Mouse (Mus musculus) gastrocnemius, adult 8-10 months (tissue): ENCODE measurements around the gene Epha7. TPM values are rescaled to one million over a fixed set of nuclear protein-coding genes. Genes with fewer than 3 reads are reported as not detected.
A peak's percentile ranks its signal among the peaks of the same experiment; 100 is the strongest.

Experiments
- DNase-seq, 2 experiments: peaks; one replicate each; pipeline ENCODE4 v3.0.0; 2022; ENCODE audit warnings: low spot score in 2 of 2
- total RNA-seq, 4 experiments: library from RNA; stranded (reverse); gene quantifications; 2 replicates each; pipeline ENCODE4 v1.2.4; 2022

Gene Epha7
- 1 to 10 TPM; 2.1 to 2.7 (median 2.5) TPM for total RNA-seq

- peak; percentile 90 to 94 for DNase-seq
Observed at GRCm38 (mm10) chr4:28812691-28813289, at the start of gene Epha7. TSS of gene Epha7 (plus strand) at chr4:28813131.

DNA sequence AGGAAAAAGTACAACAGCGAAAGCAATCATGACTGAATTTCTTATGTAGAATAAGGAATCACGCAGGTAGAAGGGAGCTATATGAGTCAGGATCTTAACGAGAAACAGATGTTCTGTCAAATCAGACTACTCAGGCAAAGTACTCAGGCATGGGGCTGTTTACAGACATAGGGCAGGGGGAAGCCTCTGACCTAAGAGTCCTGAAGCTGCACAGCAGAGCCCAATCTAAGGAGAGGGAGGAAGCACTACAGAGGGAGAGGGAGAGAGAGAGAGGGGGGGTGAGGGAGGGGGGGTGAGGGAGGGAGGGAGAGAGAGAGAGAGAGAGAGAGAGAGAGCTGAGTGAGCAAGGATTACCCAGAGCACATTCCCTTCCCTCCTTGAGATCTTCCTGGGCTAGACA is 29.0 kb upstream of the Epha7 start:
- DNase-seq: no peak

GRCm38 (mm10) chr4:28808800-28809199 is 4.1 kb upstream of the Epha7 start:
- DNase-seq: no peak

- DNase-seq: no peak
Observed at GRCm38 (mm10) chr4:28809703-28810102, 3.2 kb upstream of the Epha7 start.

DNA sequence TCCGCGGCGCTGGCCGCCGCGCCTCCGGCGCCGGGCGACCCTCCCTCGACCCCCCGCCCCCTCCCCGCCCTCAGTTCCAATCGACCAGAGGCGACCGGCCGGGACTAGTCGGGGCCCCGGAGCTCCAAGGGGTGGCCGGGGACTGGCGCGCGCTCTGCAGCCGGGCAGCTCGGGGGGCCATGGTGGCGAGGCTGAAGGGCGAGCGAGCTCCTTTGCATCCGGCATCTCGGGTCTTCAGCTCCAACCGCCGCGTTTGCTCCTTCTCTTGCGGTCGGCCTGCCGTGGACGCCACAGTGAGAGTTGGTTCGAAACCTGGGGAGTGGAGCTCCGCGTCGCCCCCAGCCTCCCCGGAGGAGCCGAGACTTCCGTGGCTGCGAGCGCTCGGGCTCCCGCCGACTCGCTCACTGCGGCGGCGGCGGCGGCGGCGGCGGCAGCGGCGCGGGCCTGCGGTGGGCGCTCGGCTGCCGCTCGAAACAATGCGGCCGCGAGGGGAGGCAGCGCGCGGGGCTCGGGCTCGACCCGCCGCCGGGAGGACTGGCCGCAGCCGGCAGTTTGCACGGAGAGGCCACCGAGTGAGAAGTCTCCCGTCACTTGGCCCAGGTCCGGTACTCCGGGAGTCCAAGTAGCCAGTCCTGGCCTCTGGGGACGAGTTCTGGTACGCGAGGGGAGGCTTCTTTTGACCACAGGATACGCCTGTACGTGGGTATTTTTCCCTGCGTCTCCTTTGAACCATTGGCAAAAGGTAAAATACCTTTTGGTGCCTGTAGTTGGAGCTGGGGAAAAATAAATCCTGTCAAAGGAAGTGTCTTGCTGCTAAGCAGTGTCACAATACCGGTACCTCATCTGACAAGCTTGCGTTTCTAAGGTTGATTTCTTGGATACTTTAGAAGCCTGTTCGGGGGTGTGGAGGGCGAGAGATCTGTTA is 882 bp downstream of the Epha7 start:
- peak; percentile 2 to 12 for DNase-seq

- no peak for DNase-seq
Observed at GRCm38 (mm10) chr4:28814476-28814815, 1.5 kb downstream of the Epha7 start.

GRCm38 (mm10) chr4:28814816-28815620 is 2.1 kb downstream of the Epha7 start:
- peak; percentile 5 to 19 for DNase-seq

DNA sequence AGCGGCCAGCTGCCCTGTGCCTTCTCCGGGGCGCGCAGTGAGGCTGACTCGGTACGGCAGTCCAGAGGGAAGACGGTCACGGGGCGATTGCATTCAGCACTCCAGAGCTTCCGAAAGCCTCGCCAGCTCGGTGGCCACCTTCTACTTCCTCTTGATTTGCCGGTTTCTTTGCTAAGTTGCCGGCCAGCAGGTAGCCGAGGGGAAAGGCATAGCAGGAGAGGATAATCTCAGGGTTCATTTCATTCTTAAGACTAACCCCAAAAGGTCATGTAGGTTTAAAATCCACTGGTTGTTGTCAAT is 2.6 kb downstream of the Epha7 start:
- DNase-seq: no peak

DNA sequence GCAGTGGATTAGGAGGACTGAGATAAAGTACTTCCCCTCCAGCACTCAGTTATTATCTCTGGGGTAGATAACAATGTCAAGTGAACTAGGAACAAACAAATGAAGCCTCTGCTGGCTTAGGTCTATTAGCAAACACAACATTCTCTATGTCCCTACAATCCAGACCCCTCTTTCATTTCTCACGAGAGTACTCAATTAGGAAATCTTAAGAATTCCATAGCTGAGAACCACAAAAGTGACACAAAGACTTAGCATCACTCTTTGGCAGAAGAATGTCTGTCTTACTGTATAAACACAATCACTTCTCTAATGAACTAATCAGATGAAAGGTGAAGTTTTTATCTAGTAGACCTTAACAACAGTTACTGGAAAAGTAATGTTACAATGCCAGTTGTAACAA is 10.7 kb downstream of the Epha7 start:
- no peak for DNase-seq

- DNase-seq: no peak
Observed at GRCm38 (mm10) chr4:28824616-28825015, 11.7 kb downstream of the Epha7 start.

- DNase-seq: no peak
Observed at GRCm38 (mm10) chr4:28837669-28838068, 24.7 kb downstream of the Epha7 start.

- no peak for DNase-seq
Observed at GRCm38 (mm10) chr4:28846311-28846710, 33.4 kb downstream of the Epha7 start.

- DNase-seq: no peak
Observed at GRCm38 (mm10) chr4:28850388-28850787, 37.5 kb downstream of the Epha7 start.

DNA sequence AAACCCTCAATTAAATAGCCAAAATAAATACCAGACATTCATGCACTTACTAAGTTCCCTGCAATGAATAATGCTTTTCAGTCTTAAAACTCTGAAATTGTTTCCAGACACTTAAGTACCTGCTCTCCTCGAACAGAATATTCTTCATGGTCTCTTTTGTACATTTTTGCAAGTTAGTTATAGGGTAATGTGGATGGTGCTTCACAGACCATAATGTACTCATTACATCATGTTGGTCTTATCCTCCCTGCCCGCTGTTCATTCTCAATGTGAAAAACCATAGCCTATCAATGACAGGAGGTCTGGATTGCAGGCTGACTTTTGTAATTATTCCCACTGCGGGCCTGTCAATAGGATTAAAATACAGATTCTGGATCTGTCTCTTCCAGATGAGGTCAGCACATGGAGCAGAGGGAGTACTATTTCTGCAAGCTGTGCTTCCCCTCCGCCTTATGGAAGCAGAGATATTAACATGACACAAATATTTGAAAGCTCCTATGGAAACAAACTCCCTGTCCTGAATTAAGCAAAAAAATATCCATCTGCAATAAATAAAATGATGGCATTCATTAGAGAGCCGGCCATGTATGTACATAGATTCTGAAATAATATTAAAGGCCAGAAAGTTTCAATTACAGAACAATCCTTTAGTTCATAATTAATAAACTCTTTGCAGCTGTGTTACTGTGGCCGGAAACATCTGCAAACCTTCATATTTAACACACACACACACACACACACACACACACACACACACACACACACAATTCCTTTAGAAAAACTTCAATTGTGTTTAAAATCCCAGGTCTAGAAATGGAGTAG is 50.1 kb downstream of the Epha7 start:
- no peak for DNase-seq

DNA sequence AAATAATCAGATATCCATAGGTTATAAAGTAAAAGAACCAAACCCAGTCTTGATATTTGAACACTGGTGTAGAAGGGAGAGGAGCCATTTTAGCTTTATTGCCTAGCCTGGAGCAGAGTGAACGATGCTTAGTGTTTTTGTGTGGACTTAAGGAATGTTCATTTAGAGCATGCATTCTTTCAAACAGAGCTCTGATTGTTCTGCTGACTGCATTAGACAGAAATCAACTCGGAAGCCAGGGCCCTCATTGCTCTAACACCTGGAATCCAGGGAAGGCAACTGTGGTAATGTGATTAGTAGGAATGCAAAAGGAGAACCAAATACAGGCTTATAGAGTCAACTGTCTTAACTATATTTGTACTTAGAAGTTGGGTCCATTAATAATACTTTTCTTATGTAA is 53.5 kb downstream of the Epha7 start:
- no peak for DNase-seq

DNA sequence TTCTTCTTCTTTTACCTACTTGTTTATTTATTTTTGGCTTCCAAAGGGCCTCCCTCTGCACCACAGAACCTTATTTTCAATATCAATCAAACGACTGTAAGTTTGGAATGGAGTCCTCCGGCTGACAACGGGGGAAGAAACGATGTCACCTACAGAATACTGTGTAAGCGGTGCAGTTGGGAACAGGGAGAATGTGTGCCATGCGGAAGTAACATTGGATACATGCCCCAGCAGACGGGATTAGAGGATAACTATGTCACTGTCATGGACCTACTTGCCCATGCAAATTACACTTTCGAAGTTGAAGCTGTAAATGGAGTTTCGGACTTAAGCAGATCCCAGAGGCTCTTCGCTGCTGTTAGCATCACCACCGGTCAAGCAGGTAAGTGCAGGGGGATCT is 58.7 kb downstream of the Epha7 start:
- no peak for DNase-seq

DNA sequence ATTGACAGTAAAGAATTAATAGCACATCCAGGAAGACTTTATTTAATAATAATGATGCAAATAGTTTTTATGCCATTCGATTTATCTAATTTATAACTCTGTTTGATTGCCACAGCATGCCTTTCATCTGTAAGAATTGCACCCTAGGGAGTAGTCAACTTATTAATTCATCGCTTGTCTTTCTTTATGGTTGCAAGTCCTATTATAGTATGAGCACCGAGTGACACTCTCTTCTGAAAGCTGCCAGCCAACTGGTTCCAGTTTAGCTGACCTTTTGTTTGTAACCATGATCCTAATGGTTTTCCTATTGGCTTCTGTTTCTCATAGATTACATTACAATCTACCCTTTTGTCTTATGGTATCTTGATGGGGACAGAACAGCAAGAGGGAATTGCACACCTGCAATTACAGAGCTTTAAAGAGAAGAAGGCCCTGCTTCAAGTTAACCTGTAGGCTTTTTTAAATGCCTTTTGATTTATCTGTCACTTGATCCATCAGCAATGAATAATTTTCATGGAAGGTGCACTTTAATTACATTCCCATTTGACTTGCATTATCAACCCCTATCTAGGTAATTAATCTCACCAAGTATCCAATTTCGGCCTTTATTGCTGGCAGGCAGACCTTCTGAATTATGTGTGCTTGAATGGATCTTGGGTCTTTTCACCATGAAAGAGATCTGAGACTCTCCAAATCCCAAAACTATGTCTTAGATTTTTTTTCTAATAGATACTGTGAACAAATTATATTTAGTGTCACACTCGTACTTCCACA is 68.5 kb downstream of the Epha7 start:
- no peak for DNase-seq

GRCm38 (mm10) chr4:28889630-28890029 is 76.7 kb downstream of the Epha7 start:
- no peak for DNase-seq

DNA sequence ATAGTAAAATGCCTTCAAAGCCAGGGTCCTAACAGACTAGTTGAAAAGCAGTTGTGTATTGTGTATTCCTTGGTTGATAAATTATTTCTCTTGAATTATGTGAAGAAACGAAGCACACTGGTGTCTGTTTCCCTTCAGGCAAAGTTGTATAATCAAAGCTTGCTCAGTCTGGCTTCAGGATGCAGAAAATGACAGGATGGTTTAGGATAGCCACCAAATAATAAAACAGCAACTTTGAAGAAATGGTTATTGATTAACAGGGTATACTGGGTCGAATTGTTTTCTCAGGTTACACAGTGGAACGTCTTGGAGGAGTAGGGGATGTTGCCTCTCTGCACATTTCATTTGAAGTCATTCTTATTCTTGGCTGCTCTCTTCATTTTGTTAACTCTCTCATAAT is 77.2 kb downstream of the Epha7 start:
- DNase-seq: no peak

DNA sequence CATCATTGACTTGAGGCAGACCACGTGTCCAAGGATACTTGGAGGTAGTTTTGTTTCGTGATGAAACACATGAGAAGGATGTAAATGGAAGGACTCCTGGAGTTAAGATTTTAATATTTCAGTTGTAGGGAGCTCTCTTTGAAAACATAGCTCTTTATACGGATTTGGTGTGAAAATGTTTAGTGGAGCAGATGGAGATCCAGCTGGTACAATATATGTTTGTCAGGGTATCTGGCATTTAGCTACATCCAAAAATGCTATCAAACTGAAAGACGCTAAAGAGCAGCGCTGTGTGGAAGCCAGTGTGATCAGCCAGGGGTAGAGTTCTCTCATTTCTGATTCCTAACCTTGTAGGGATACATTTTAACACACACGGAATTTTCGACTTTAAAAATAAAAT is 82.5 kb downstream of the Epha7 start:
- no peak for DNase-seq

DNA sequence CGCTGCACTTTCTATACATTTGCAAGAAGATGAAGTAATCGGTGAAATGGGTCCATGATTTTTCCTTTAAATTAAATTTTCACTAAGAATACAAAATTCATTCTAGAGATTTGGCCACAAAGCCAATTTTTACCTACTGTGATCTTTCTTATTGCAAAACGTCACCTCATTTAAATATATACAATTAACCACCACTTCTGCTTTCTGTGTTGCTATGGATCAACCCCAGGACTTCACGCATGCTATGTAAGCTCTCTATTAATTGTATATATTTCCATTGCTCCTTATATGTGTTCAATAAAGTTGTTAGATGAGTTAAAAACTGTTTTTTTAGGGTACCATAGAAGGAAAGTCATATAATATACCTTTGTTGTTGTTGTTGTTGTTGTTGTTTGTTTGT is 86.4 kb downstream of the Epha7 start:
- no peak for DNase-seq
